ENCODE assay signal across 11 mouse cellular contexts in the genomic region with DNA sequence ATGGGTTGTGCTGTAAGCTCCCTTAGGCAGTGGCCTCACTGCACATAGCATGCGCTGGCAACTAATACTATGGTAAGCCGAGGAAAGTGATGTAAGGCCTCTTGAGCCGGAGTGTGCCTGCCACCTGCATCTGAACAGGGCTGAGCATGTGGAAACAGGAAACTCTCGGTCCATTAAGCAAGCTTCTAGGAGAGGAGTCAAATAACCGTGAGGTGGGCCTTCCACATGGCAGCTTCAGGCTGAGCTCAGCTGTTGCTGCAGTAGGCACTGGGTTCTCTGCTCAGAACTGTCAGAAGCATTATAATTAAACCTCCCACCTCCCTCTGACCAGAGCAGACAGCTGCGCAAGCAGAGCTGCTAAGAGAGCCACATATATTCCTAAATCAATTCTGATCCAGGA. TPM values are rescaled to one million over a fixed set of nuclear protein-coding genes. Genes with fewer than 3 reads are reported as not detected.
DNase-seq lines count a peak whose midpoint lies in the region; ATAC-seq lines count a peak whose summit lies in the region.
"Had no signal": no experiment of that assay in that cellular context is flagged by ENCODE, and none has a peak within 500 bp of the region (broad histone marks: within the 10 kb centered on the region; RNA-seq: fewer than 3 reads in every experiment).

No protein-coding gene starts in this region.

- no peaks in the 10 kb centered on the region for H3K36me3 ChIP-seq in embryonic facial prominence, embryonic 12.5 days
- H3K36me3 ChIP-seq in hindbrain, embryonic 16.5 days (ENCODE audit: control insufficient read depth, insufficient read depth, low read length) = no peaks in the 10 kb centered on the region
- no peaks in the 10 kb centered on the region for H3K36me3 ChIP-seq in neural tube, embryonic 14.5 days (ENCODE audit: control insufficient read depth, insufficient read depth, low read length)
- H3K36me3 ChIP-seq in intestine, embryonic 15.5 days = no peaks in the 10 kb centered on the region

- peak; percentile 87 for ATAC-seq in embryonic facial prominence, embryonic 12.5 days (ENCODE audit: insufficient number of reproducible peaks, insufficient read depth, low FRiP score, low TSS enrichment)
- peak; percentile 88 for ATAC-seq in hindbrain, embryonic 16.5 days
- ATAC-seq in neural tube, embryonic 14.5 days (ENCODE audit: low read depth) = peak; percentile 24; the same call in 1 of the 2 replicates
- ATAC-seq in intestine, embryonic 15.5 days = no peak

- 38% methylated on average over 6 of the region's 6 CpGs for WGBS in embryonic facial prominence, embryonic 12.5 days
- WGBS in hindbrain, embryonic 16.5 days = 45% methylated on average over 6 of the region's 6 CpGs
- 58% methylated on average over 6 of the region's 6 CpGs for WGBS in neural tube, embryonic 14.5 days
- 62% methylated on average over 6 of the region's 6 CpGs for WGBS in intestine, embryonic 15.5 days

- no peaks in the 10 kb centered on the region for H3K4me1 ChIP-seq in embryonic facial prominence, embryonic 12.5 days
- no peaks in the 10 kb centered on the region for H3K4me1 ChIP-seq in hindbrain, embryonic 16.5 days (ENCODE audit: control insufficient read depth, insufficient read depth, low read depth, low read length)
- no peaks in the 10 kb centered on the region for H3K4me1 ChIP-seq in neural tube, embryonic 14.5 days (ENCODE audit: control insufficient read depth, insufficient read depth, low read length)
- no peaks in the 10 kb centered on the region for H3K4me1 ChIP-seq in intestine, embryonic 15.5 days (replicated peaks)

- intact Hi-C loops in left cerebral cortex, postnatal 36 days (cut with DNase I) = no loop called here

- H3K27me3 ChIP-seq in embryonic facial prominence, embryonic 12.5 days = no peaks in the 10 kb centered on the region
- no peaks in the 10 kb centered on the region for H3K27me3 ChIP-seq in hindbrain, embryonic 16.5 days (replicated peaks; ENCODE audit: control insufficient read depth, insufficient read depth, low read length)
- no peaks in the 10 kb centered on the region for H3K27me3 ChIP-seq in neural tube, embryonic 14.5 days (ENCODE audit: control insufficient read depth, insufficient read depth, low read length)
- H3K27me3 ChIP-seq in intestine, embryonic 15.5 days (replicated peaks) = no peaks in the 10 kb centered on the region

- H3K4me2 ChIP-seq in embryonic facial prominence, embryonic 12.5 days (replicated peaks) = no peak overlapping the region
- no peak overlapping the region for H3K4me2 ChIP-seq in hindbrain, embryonic 16.5 days (ENCODE audit: low read length)
- no peak overlapping the region for H3K4me2 ChIP-seq in neural tube, embryonic 14.5 days (ENCODE audit: low read depth, low read length)
- H3K4me2 ChIP-seq in intestine, embryonic 15.5 days (replicated peaks) = no peak overlapping the region

- H3K9me3 ChIP-seq in embryonic facial prominence, embryonic 12.5 days = no peaks in the 10 kb centered on the region
- no peaks in the 10 kb centered on the region for H3K9me3 ChIP-seq in hindbrain, embryonic 16.5 days (ENCODE audit: control insufficient read depth, low read length)
- no peaks in the 10 kb centered on the region for H3K9me3 ChIP-seq in neural tube, embryonic 14.5 days (ENCODE audit: control insufficient read depth, low read length)
- no peaks in the 10 kb centered on the region for H3K9me3 ChIP-seq in intestine, embryonic 15.5 days

- H3K9ac ChIP-seq in embryonic facial prominence, embryonic 12.5 days = no peak overlapping the region
- H3K9ac ChIP-seq in hindbrain, embryonic 16.5 days (ENCODE audit: low read depth, low read length) = no peak overlapping the region
- H3K9ac ChIP-seq in neural tube, embryonic 14.5 days (replicated peaks; ENCODE audit: low read depth, low read length) = no peak overlapping the region
- no peak overlapping the region for H3K9ac ChIP-seq in intestine, embryonic 15.5 days

- H3K27ac ChIP-seq in embryonic facial prominence, embryonic 12.5 days = no peak overlapping the region
- H3K27ac ChIP-seq in hindbrain, embryonic 16.5 days (ENCODE audit: low read depth, low read length) = no peak overlapping the region
- H3K27ac ChIP-seq in neural tube, embryonic 14.5 days (ENCODE audit: low read depth, low read length) = no peak overlapping the region
- no peak overlapping the region for H3K27ac ChIP-seq in intestine, embryonic 15.5 days
- H3K27ac ChIP-seq: left cerebral cortex, adult 2 months had no signal

- no peak overlapping the region for H3K4me3 ChIP-seq in embryonic facial prominence, embryonic 12.5 days
- no peak overlapping the region for H3K4me3 ChIP-seq in hindbrain, embryonic 16.5 days (ENCODE audit: low read length)
- H3K4me3 ChIP-seq in neural tube, embryonic 14.5 days (ENCODE audit: low read depth, low read length) = no peak overlapping the region
- no peak overlapping the region for H3K4me3 ChIP-seq in intestine, embryonic 15.5 days (replicated peaks)
- H3K4me3 ChIP-seq: left cerebral cortex, adult 2 months had no signal

- peak; percentile 11 to 38 for DNase-seq in left cerebral cortex, adult 9 months (ENCODE audit: low spot score in 2 of 2)
- no peak for DNase-seq in left cerebral cortex, postnatal 36 days (ENCODE audit: low spot score in 2 of 2)
- no peak for DNase-seq in right cerebral cortex, postnatal 25 days
- DNase-seq: heart, postnatal 10 days; thymus, adult 2 months had no signal

RNA-seq across cellular contexts. Expression of a gene that starts 33.1 kb away (rescaled TPM):
- 10 to 100 TPM; 22.6 to 32.8 TPM for total RNA-seq in left cerebral cortex, postnatal 36 days (2021)
- polyA plus RNA-seq in embryonic facial prominence, embryonic 12.5 days (2016; fragmentation: Nextera tagmentation; extraction: Ambion mirVana) = 17.4 and 18.1 TPM in 2 replicates
- polyA plus RNA-seq in hindbrain, embryonic 16.5 days (2015; fragmentation: Nextera tagmentation; extraction: Ambion mirVana) = 230 and 260 TPM in 2 replicates
- polyA plus RNA-seq in neural tube, embryonic 14.5 days (2014; fragmentation: Nextera tagmentation; extraction: Ambion mirVana) = 348 and 397 TPM in 2 replicates
- polyA plus RNA-seq in intestine, embryonic 15.5 days (2015; fragmentation: Nextera tagmentation; extraction: Ambion mirVana) = 2.8 and 3.3 TPM in 2 replicates
- total RNA-seq: heart, postnatal 10 days; megakaryocyte, adult 5-6 weeks had no signal

Comparison
In these comparisons a context has a peak if more than half of its experiments do, and no peak if none do; other contexts are left out.
1. DNase-seq: peak in left cerebral cortex, adult 9 months (2 of 2); none in left cerebral cortex, postnatal 36 days (0 of 2) and right cerebral cortex, postnatal 25 days (single experiment).
2. RNA of a gene that starts 33.1 kb away (polyA plus RNA-seq): 348 to 397 TPM in neural tube, embryonic 14.5 days and 230 to 260 TPM in hindbrain, embryonic 16.5 days; 17.4 to 18.1 TPM in embryonic facial prominence, embryonic 12.5 days and 2.8 to 3.3 TPM in intestine, embryonic 15.5 days; every median in the first group is over 10 times any median in the second.